Mouse (Mus musculus): ENCODE data around the gene Olfr24. TPM values are rescaled to one million over a fixed set of nuclear protein-coding genes. Genes with fewer than 3 reads are reported as not detected.
"Not testable (repeated sequence)": the region's sequence is repeated elsewhere in the genome, so short reads cannot be mapped to it uniquely, and the experiment has no call there.

Gene Olfr24
- polyA plus RNA-seq (2014; fragmentation: Nextera tagmentation; extraction: Ambion mirVana): not detected in 2 replicates

- no peak for DNase-seq
- Histone ChIP-seq H3K27ac (replicated peaks; ENCODE audit: low read depth, low read length) (no peak within 1 kb of the TSS), H3K4me3 (replicated peaks; ENCODE audit: low read depth, low read length) (no peak within 1 kb of the TSS), H3K4me1 (ENCODE audit: control insufficient read depth, insufficient read depth, low read length) (no peaks in the 10 kb centered on the region), H3K4me2 (ENCODE audit: low read length) (no peak within 1 kb of the TSS), H3K36me3 (ENCODE audit: control insufficient read depth, insufficient read depth, low read length) (no peaks in the 10 kb centered on the region), H3K9me3 (ENCODE audit: control insufficient read depth, low read length) (no peaks in the 10 kb centered on the region), H3K27me3 (ENCODE audit: control insufficient read depth, insufficient read depth, low read length) (no peaks in the 10 kb centered on the region), H3K9ac (replicated peaks; ENCODE audit: low read length) (no peak within 1 kb of the TSS)
- ATAC-seq (ENCODE audit: low FRiP score, low TSS enrichment): no peak
Observed at GRCm38 (mm10) chr9:18763896-18764295, at the start of gene Olfr24. Gene Olfr24, minus strand, starts transcription at chr9:18763996.

GRCm38 (mm10) chr9:18785316-18785715, 21.5 kb upstream of the Olfr24 start:
- H3K27ac ChIP-seq (replicated peaks; ENCODE audit: low read depth, low read length): no peak overlapping the region

GRCm38 (mm10) chr9:18779476-18779875, 15.7 kb upstream of the Olfr24 start:
- Histone ChIP-seq H3K4me1 (ENCODE audit: control insufficient read depth, insufficient read depth, low read length) (no peaks in the 10 kb centered on the region), H3K36me3 (ENCODE audit: control insufficient read depth, insufficient read depth, low read length) (no peaks in the 10 kb centered on the region), H3K9me3 (ENCODE audit: control insufficient read depth, low read length) (no peaks in the 10 kb centered on the region), H3K27ac (replicated peaks; ENCODE audit: low read depth, low read length) (no peak overlapping the region), H3K4me2 (ENCODE audit: low read length) (no peak overlapping the region), H3K4me3 (replicated peaks; ENCODE audit: low read depth, low read length) (no peak overlapping the region), H3K27me3 (ENCODE audit: control insufficient read depth, insufficient read depth, low read length) (no peaks in the 10 kb centered on the region), H3K9ac (replicated peaks; ENCODE audit: low read length) (no peak overlapping the region)
- DNase-seq (peak; percentile 1), ATAC-seq (ENCODE audit: low FRiP score, low TSS enrichment) (peak; percentile 71)
- 66% methylated on average over 24 of the region's 24 CpGs for WGBS

More at GRCm38 (mm10) chr9:18785316-18785715, 21.5 kb upstream of the Olfr24 start:
- H3K4me3 ChIP-seq (replicated peaks; ENCODE audit: low read depth, low read length): no peak overlapping the region
- H3K27me3 ChIP-seq (ENCODE audit: control insufficient read depth, insufficient read depth, low read length): no peaks in the 10 kb centered on the region
- no peak overlapping the region for H3K9ac ChIP-seq (replicated peaks; ENCODE audit: low read length)
- WGBS: 61% methylated on average over 7 of the region's 7 CpGs
- H3K4me2 ChIP-seq (ENCODE audit: low read length): no peak overlapping the region
- DNase-seq: no peak
- H3K4me1 ChIP-seq (ENCODE audit: control insufficient read depth, insufficient read depth, low read length): no peaks in the 10 kb centered on the region
- no peaks in the 10 kb centered on the region for H3K36me3 ChIP-seq (ENCODE audit: control insufficient read depth, insufficient read depth, low read length)
- ATAC-seq (ENCODE audit: low FRiP score, low TSS enrichment): no peak
- no peaks in the 10 kb centered on the region for H3K9me3 ChIP-seq (ENCODE audit: control insufficient read depth, low read length)

GRCm38 (mm10) chr9:18778981-18779380, 15.2 kb upstream of the Olfr24 start:
- H3K27me3 ChIP-seq (ENCODE audit: control insufficient read depth, insufficient read depth, low read length): no peaks in the 10 kb centered on the region
- no peak overlapping the region for H3K4me3 ChIP-seq (replicated peaks; ENCODE audit: low read depth, low read length)
- DNase-seq: no peak
- H3K36me3 ChIP-seq (ENCODE audit: control insufficient read depth, insufficient read depth, low read length): no peaks in the 10 kb centered on the region
- no peak; the same call in 1 of the 2 replicates for ATAC-seq (ENCODE audit: low FRiP score, low TSS enrichment)
- no peaks in the 10 kb centered on the region for H3K4me1 ChIP-seq (ENCODE audit: control insufficient read depth, insufficient read depth, low read length)
- H3K9me3 ChIP-seq (ENCODE audit: control insufficient read depth, low read length): no peaks in the 10 kb centered on the region
- H3K27ac ChIP-seq (replicated peaks; ENCODE audit: low read depth, low read length): no peak overlapping the region
- no peak overlapping the region for H3K9ac ChIP-seq (replicated peaks; ENCODE audit: low read length)
- no peak overlapping the region for H3K4me2 ChIP-seq (ENCODE audit: low read length)
- WGBS: 86% methylated on average over 1 of the region's 1 CpGs

GRCm38 (mm10) chr9:18755595-18755994, 8.2 kb downstream of the Olfr24 start:
- DNase-seq (no peak), ATAC-seq (ENCODE audit: low FRiP score, low TSS enrichment) (no peak)
- Histone ChIP-seq H3K4me2 (ENCODE audit: low read length) (no peak overlapping the region), H3K36me3 (ENCODE audit: control insufficient read depth, insufficient read depth, low read length) (no peaks in the 10 kb centered on the region), H3K9me3 (ENCODE audit: control insufficient read depth, low read length) (no peaks in the 10 kb centered on the region), H3K27me3 (ENCODE audit: control insufficient read depth, insufficient read depth, low read length) (no peaks in the 10 kb centered on the region), H3K9ac (replicated peaks; ENCODE audit: low read length) (no peak overlapping the region), H3K4me1 (ENCODE audit: control insufficient read depth, insufficient read depth, low read length) (no peaks in the 10 kb centered on the region), H3K27ac (replicated peaks; ENCODE audit: low read depth, low read length) (no peak overlapping the region), H3K4me3 (replicated peaks; ENCODE audit: low read depth, low read length) (no peak overlapping the region)
- 64% methylated on average over 1 of the region's 1 CpGs for WGBS

- no peaks in the 10 kb centered on the region for H3K4me1 ChIP-seq (ENCODE audit: control insufficient read depth, insufficient read depth, low read length)
- no peak overlapping the region for H3K27ac ChIP-seq (replicated peaks; ENCODE audit: low read depth, low read length)
- no peaks in the 10 kb centered on the region for H3K27me3 ChIP-seq (ENCODE audit: control insufficient read depth, insufficient read depth, low read length)
- DNase-seq (peak; percentile 72), ATAC-seq (ENCODE audit: low FRiP score, low TSS enrichment) (peak; percentile 37; the same call in 1 of the 2 replicates)
- no peaks in the 10 kb centered on the region for H3K36me3 ChIP-seq (ENCODE audit: control insufficient read depth, insufficient read depth, low read length)
- H3K4me3 ChIP-seq (replicated peaks; ENCODE audit: low read depth, low read length): no peak overlapping the region
- no peak overlapping the region for H3K9ac ChIP-seq (replicated peaks; ENCODE audit: low read length)
- no peak overlapping the region for H3K4me2 ChIP-seq (ENCODE audit: low read length)
- H3K9me3 ChIP-seq (ENCODE audit: control insufficient read depth, low read length): no peaks in the 10 kb centered on the region
- 29% methylated on average over 5 of the region's 5 CpGs for WGBS
Observed at GRCm38 (mm10) chr9:18744639-18745038, 19.2 kb downstream of the Olfr24 start.

GRCm38 (mm10) chr9:18734177-18734576, 29.6 kb downstream of the Olfr24 start:
- WGBS: 66% methylated on average over 2 of the region's 2 CpGs
- not testable (repeated sequence) for H3K4me1 ChIP-seq (ENCODE audit: control insufficient read depth, insufficient read depth, low read length); H3K4me3 ChIP-seq (replicated peaks; ENCODE audit: low read depth, low read length); ATAC-seq (ENCODE audit: low FRiP score, low TSS enrichment); H3K9me3 ChIP-seq (ENCODE audit: control insufficient read depth, low read length); DNase-seq; H3K4me2 ChIP-seq (ENCODE audit: low read length); H3K9ac ChIP-seq (replicated peaks; ENCODE audit: low read length); H3K36me3 ChIP-seq (ENCODE audit: control insufficient read depth, insufficient read depth, low read length); H3K27ac ChIP-seq (replicated peaks; ENCODE audit: low read depth, low read length); H3K27me3 ChIP-seq (ENCODE audit: control insufficient read depth, insufficient read depth, low read length)

GRCm38 (mm10) chr9:18722712-18723099, 41.1 kb downstream of the Olfr24 start:
- H3K9me3 ChIP-seq (ENCODE audit: control insufficient read depth, low read length): no peaks in the 10 kb centered on the region
- ATAC-seq (ENCODE audit: low FRiP score, low TSS enrichment) (no peak), DNase-seq (no peak)
- H3K4me3 ChIP-seq (replicated peaks; ENCODE audit: low read depth, low read length): no peak overlapping the region
- H3K4me1 ChIP-seq (ENCODE audit: control insufficient read depth, insufficient read depth, low read length): no peaks in the 10 kb centered on the region
- 25% methylated on average over 4 of the region's 4 CpGs for WGBS
- no peak overlapping the region for H3K9ac ChIP-seq (replicated peaks; ENCODE audit: low read length)
- no peaks in the 10 kb centered on the region for H3K27me3 ChIP-seq (ENCODE audit: control insufficient read depth, insufficient read depth, low read length)
- H3K27ac ChIP-seq (replicated peaks; ENCODE audit: low read depth, low read length): no peak overlapping the region
- no peaks in the 10 kb centered on the region for H3K36me3 ChIP-seq (ENCODE audit: control insufficient read depth, insufficient read depth, low read length)
- no peak overlapping the region for H3K4me2 ChIP-seq (ENCODE audit: low read length)

- Histone ChIP-seq H3K4me1 (ENCODE audit: control insufficient read depth, insufficient read depth, low read length) (no peaks in the 10 kb centered on the region), H3K4me2 (ENCODE audit: low read length) (no peak overlapping the region), H3K4me3 (replicated peaks; ENCODE audit: low read depth, low read length) (no peak overlapping the region), H3K36me3 (ENCODE audit: control insufficient read depth, insufficient read depth, low read length) (no peaks in the 10 kb centered on the region), H3K27me3 (ENCODE audit: control insufficient read depth, insufficient read depth, low read length) (no peaks in the 10 kb centered on the region), H3K9me3 (ENCODE audit: control insufficient read depth, low read length) (no peaks in the 10 kb centered on the region), H3K9ac (replicated peaks; ENCODE audit: low read length) (no peak overlapping the region), H3K27ac (replicated peaks; ENCODE audit: low read depth, low read length) (no peak overlapping the region)
- DNase-seq (peak; percentile 56), ATAC-seq (ENCODE audit: low FRiP score, low TSS enrichment) (peak; percentile 62; the same call in 1 of the 2 replicates)
- WGBS: 17% methylated on average over 6 of the region's 6 CpGs
Observed at GRCm38 (mm10) chr9:18721931-18722711, 41.7 kb downstream of the Olfr24 start.

Measured in midbrain, embryonic 14.5 days (tissue).